Mouse (Mus musculus) retina, postnatal 1 day (tissue): ENCODE measurements around the gene Mmp2.

Source experiments
- DNase-seq: peaks from one replicate; pipeline ENCODE4 v3.0.0-alpha.2; 2012

The Mmp2 gene

DNA sequence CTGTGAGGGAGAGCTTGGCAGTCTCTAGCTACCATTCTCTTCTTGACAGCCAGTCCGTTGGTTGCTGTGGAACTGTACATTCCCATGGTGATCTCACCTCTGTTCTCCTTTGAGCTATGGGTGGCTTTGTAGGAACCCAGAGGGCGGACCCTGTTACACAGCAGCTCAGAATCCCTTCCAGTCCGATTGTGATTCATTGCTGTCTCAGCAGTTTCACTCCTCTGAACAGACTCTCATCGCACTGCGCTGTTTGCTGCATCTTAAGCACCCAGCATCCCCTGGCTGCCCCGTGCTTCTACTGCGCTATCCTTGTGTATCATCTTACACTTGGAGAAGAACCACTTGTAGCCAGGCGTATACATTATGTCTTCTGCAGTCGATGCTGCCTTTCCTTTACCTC, 72.5 kb downstream of the Mmp2 start:
- no peak for DNase-seq

DNA sequence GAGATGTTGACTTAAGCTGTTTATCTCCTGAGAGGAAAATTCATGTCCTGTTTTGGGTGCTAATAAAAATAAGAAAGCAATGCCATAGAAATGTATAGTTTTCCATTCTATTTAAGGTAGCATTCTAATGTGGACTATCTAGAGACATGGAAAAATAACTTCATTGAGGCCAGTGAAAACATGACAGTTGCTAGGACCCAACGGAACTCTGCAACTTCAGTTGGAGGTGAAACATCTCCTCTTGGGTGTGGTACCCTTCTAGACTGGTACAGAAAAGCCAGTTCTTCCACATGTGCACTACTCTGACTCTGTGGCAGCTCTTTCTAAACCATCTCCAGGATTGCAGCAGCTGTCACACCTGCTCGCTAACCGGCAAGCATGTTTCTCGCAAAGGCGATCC, 74.0 kb downstream of the Mmp2 start, which contains the start of gene Capns2:
Gene Capns2 (plus strand): TSS at position 301 of the 400 bp plus-strand sequence.
- no peak for DNase-seq

DNA sequence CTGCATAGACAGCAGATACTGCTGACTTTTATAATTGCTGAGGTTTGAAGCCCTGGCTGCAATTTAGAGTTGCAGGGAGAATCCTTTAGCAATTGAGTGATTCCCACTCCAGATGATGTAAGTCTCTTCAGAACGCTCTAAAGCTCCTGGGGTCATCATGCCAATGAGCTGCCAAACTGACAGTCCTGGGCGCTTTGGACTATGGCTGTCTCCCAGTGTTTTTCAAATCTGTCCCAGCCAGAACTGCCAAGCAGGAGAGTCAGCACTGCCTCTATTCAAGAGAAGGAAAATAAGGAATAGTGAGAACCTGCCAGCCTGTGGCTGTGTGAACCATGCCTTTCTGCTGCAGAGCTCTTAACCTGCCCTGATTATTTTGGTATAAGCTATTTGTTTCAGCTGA, 75.9 kb downstream of the Mmp2 start:
- no peak for DNase-seq
